Mouse (Mus musculus) gastrocnemius, postnatal 36 days (tissue): ENCODE data around the gene Armc10. TPM values are rescaled to one million over a fixed set of nuclear protein-coding genes. Genes with fewer than 3 reads are reported as not detected.
"Not testable (repeated sequence)": the region's sequence is repeated elsewhere in the genome, so short reads cannot be mapped to it uniquely, and the experiment has no call there.

ENCODE experiments used
- DNase-seq, 2 experiments: peaks; one replicate each; pipeline ENCODE4 v3.0.0; 2022
- intact Hi-C: fragments of 180-260 bp; cut with DNase I; formaldehyde crosslinking; loops from one replicate; pipeline ENCODE4 v1.15.1; 2025
- total RNA-seq, 2 experiments: library from RNA; stranded (reverse); gene quantifications; 2 replicates each; pipeline ENCODE4 v1.2.3; 2021

Armc10 gene
- total RNA-seq, 2 experiments from 2014 or later, result 2.6 to 4.3 TPM

- intact Hi-C loops, result loop anchor here (2.0 kb wide), 1 partner anchor 36 kb away; the partner anchor contains the start of gene Pmpcb
These were observed 55.3 kb downstream of the Armc10 start for GRCm38 (mm10) chr5:21700934-21701333.

GRCm38 (mm10) chr5:21701351-21702008 is 55.9 kb downstream of the Armc10 start, which contains the start of gene Napepld:
TSS of gene Napepld (minus strand) at chr5:21701396.
- DNase-seq, result peak; percentile 98 to 100
- intact Hi-C loops, result loop anchor here (2.0 kb wide), 1 partner anchor 35 kb away; the partner anchor contains the start of gene Pmpcb

More at GRCm38 (mm10) chr5:21700934-21701333, 55.3 kb downstream of the Armc10 start:
- no peak for DNase-seq

GRCm38 (mm10) chr5:21702009-21702364 is 56.4 kb downstream of the Armc10 start:
- intact Hi-C loops, result no loop called here
- DNase-seq, result no peak

- no peak for DNase-seq
- intact Hi-C loops, result no loop called here
These were observed 57.4 kb downstream of the Armc10 start for GRCm38 (mm10) chr5:21702873-21703475.

- DNase-seq, result no peak
- intact Hi-C loops, result no loop called here
These were observed 58.1 kb downstream of the Armc10 start for GRCm38 (mm10) chr5:21703708-21704107.

GRCm38 (mm10) chr5:21706546-21706945 is 60.9 kb downstream of the Armc10 start:
- no peak for DNase-seq
- intact Hi-C loops, result no loop called here

- intact Hi-C loops, DNase-seq: not testable (repeated sequence)
These were observed 62.4 kb downstream of the Armc10 start for GRCm38 (mm10) chr5:21708011-21708410.

Other genes starting within 250 kb of the Armc10 start
- 1 to 10 TPM; 3.5 to 4.1 TPM for gene Ccdc146, start 221.1 kb upstream of the Armc10 start, total RNA-seq
- 1 to 10 TPM; 7.6 to 9.1 TPM for gene Fam185a, start 220.9 kb upstream of the Armc10 start, total RNA-seq
- gene Lrrc17, start 102.3 kb upstream of the Armc10 start, total RNA-seq, result 1 to 10 TPM; 2.1 to 2.5 TPM
- gene Fbxl13, start 179 bp upstream of the Armc10 start, total RNA-seq, result under 1 TPM in 1 of 2 experiments, not detected in 1; 0.12 TPM
- 1 to 10 TPM; 8.8 to 9.9 TPM for gene Napepld, start 55.6 kb downstream of the Armc10 start, total RNA-seq
- 100 to 1,000 TPM in 1 of 2 experiments, 10 to 100 TPM in 1; 95.6 to 111 TPM for gene Pmpcb, start 91.3 kb downstream of the Armc10 start, total RNA-seq
- 10 to 100 TPM; 17.7 to 21.2 TPM for gene Dnajc2, start 139.4 kb downstream of the Armc10 start, total RNA-seq
- 100 to 1,000 TPM in 1 of 2 experiments, 10 to 100 TPM in 1; 95.2 to 108 TPM for gene Psmc2, start 139.5 kb downstream of the Armc10 start, total RNA-seq
- gene Slc26a5, start 219.8 kb downstream of the Armc10 start, total RNA-seq, result not detected